Mouse (Mus musculus) frontal cortex, postnatal 36 days (tissue): ENCODE results near the gene Ralgapa1.
"Not testable (repeated sequence)": the region's sequence is repeated elsewhere in the genome, so short reads cannot be mapped to it uniquely, and the experiment has no call there.

Experiments used
- DNase-seq, 2 experiments: peaks; one replicate each; pipeline ENCODE4 v3.0.0; 2022; ENCODE audit warnings: low spot score in 2 of 2

Ralgapa1 gene

GRCm38 (mm10) chr12:55800144-55800543 is 20.8 kb downstream of the Ralgapa1 start:
- DNase-seq: no peak

GRCm38 (mm10) chr12:55798745-55799144 is 22.2 kb downstream of the Ralgapa1 start:
- no peak for DNase-seq

DNA sequence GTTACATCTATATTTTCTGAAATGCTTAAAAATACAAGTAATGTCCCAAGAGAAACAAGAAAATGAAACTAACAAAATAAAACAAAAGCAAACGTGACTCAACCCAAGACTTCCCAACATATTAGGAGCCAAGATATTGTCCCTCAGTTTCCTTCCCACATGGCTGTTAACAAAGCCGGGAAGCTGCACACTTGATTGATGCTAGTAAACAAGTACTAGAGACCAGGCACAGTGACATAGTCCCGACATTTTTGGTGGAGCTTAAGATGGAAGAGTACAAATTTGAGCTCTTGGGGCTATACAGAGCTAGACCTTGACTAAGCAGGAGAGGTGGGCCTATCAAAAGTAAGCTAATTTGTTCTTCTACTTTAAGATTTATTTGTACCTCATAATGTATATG is 23.9 kb downstream of the Ralgapa1 start:
- no peak for DNase-seq

GRCm38 (mm10) chr12:55794485-55794884 is 26.5 kb downstream of the Ralgapa1 start:
- DNase-seq: not testable (repeated sequence)

DNA sequence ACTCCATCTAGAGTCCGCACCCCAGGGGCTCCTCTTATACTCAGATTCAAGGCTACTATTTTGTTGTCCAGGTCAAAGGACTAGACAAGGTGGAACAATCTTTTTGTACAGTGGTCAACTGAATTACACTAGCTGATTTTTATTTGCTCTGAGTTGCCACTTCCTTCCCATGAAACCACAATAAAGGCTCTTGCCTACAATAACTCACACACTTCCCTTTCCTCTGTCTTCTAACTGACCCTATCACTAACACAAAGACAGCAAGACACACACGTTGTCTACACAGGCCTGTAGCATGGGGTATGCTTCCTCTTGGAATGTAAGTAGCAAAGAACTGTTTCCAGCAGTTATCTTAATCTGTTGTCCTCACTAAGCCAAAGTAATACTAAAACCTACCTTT is 35.7 kb downstream of the Ralgapa1 start:
- no peak for DNase-seq

DNA sequence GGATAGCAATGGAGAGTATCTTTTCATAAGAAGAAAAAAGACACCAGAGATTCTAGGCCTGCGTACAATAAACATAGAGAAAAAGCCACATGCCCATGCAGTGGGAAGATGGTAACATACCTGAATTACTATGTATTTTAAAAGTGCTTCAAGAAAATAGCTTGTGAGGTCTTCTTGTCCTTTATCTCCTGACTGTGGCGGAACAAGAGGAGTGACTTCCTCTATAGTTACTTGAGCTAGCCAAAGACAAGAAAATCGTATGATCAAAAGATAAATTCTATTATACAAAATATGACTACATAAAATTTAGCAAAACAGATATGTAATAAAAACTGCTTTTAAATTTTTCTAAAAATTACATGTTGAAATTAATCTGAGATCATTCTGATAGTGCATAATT is 38.3 kb downstream of the Ralgapa1 start:
- no peak for DNase-seq

DNA sequence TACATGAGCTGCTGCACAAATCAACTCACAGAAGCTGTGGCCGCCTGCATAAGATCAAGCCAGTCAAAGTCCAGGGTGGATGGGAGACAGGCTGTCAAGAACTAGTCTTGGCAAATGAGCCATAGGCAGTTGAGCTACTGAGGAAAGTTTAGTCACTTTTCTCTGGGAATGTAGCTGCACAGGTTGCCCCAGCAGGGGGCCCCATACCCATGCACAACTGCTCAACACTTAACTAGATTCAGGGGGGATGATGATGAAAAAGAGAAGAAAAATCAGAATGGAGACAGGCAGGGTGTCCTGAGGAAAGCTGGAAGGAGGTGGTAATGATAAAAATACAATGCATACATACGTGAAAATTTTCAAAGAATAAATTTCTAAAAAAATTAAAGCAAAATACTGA is 42.7 kb downstream of the Ralgapa1 start:
- DNase-seq: peak; percentile 17 to 21

- no peak for DNase-seq
Measured at GRCm38 (mm10) chr12:55777356-55777755, 43.6 kb downstream of the Ralgapa1 start.

DNA sequence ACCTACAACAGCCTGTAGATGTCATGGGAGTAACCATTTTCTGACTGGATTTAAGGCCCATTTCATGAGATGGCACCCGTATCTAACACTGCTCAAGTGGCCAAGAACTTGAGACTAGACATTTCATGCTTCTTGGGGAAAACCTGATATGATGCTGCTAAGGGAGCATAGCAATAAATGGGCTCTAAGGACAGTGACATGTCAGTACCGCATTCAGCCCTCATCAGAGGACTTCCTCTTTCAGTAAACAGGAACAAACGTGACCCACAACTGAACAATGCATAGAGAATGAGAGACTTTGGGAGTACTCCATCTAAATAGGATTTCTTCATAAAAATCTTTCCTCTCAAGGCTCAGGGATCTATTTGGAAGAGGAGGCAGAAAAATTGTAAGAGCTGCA is 46.7 kb downstream of the Ralgapa1 start:
- DNase-seq: no peak

DNA sequence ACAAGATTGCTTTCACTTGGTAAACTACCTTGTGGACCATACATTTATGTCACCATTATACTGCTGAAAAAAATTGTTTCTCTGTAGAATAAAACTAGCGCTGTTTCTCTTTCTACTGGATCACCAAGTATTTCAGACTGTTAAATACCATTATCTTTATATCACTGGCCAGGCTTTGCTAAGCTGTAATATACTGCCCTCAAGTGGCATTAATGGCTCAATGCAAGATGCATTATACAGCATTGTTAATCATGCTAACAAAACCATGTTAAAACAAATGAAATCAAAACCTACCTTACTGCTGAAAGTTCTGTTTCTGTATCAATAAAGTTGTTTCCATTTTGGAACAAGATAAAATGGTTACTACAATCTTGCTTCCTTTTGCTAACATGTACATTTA is 100.6 kb downstream of the Ralgapa1 start:
- no peak for DNase-seq

DNA sequence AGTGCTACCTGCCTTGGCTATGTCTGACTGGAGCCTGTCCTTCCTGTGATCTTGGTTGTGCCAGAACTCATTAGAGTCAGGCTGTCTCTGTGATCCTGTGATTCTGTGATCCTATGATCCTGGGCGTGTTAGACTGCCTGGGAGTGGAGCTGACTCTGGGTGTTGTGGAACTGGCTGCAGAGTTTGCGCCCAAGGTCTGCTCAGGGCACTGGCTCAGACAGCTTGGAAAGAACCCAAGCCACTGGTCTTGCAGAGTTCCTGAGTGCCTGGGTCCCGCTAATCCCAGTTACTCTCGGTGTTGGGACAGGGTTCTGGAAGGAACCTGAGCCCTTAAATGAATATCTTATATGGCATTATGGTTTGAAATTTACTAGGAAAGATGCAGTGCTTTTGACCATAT is 115.1 kb downstream of the Ralgapa1 start:
- no peak for DNase-seq

DNA sequence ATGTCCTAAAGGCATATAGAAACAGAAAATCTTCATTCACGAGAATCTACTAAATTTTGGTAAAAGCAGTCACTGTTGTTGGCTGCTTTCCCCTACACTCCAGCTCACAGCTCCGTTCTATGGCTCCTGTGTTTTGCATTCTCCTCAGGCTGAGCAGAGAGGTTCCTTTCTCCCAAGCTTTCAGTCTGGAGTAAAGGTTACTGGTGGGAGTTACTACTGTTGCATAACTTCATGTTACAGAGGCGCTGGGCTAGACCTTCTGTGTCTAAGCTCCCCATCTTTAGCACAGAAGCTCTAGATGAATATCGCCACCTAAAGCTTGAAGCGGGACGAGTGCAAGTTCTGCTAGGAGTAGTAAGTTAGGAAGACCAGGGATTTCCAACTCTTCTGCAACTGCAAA is 154.3 kb downstream of the Ralgapa1 start:
- DNase-seq: peak; percentile 17 to 40

GRCm38 (mm10) chr12:55663194-55663593 is 157.8 kb downstream of the Ralgapa1 start:
- not testable (repeated sequence) for DNase-seq

DNA sequence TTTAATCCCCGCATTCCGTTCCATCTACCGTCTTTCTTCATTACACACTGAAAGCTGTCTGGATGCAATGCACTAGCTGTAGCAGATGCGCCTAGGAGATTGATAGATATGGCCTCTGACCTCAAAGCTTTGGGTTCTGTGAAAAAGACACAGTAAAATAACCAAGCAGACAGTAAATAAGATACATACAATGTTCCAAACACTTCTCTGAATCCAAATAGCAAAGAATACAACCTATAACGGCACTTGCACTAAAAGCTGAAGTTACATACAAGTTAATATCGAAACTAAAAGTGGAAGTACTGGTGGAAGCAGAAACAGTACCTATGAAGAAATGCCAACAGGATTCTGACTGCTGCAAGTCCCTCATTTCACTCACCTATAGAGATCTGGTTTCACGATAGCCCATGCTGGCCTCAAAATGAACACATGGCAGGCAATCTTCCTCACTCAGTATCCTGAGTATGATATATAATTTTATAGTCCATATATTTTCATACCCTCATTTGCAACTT is 172.9 kb downstream of the Ralgapa1 start:
- no peak for DNase-seq

GRCm38 (mm10) chr12:55626711-55627110 is 194.3 kb downstream of the Ralgapa1 start:
- DNase-seq: no peak

DNA sequence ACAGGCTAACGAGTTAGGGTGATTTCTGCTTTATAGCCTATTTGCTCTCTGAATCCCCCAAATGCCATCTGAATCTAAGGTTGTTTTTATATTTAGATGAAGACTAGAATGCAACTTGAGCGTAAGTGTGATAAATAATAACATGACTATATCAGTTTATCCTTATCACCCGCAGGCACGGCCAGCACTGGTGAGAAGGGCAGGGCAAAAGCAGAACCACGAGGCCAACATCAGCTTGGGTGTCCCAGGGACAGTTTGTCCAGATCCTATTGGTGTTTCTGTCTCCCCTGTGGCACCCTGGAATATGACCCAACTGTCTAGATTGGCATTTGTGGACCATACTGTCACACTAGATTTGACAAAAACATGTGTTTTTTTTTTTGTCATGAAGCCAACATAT is 197.7 kb downstream of the Ralgapa1 start:
- DNase-seq: no peak

DNA sequence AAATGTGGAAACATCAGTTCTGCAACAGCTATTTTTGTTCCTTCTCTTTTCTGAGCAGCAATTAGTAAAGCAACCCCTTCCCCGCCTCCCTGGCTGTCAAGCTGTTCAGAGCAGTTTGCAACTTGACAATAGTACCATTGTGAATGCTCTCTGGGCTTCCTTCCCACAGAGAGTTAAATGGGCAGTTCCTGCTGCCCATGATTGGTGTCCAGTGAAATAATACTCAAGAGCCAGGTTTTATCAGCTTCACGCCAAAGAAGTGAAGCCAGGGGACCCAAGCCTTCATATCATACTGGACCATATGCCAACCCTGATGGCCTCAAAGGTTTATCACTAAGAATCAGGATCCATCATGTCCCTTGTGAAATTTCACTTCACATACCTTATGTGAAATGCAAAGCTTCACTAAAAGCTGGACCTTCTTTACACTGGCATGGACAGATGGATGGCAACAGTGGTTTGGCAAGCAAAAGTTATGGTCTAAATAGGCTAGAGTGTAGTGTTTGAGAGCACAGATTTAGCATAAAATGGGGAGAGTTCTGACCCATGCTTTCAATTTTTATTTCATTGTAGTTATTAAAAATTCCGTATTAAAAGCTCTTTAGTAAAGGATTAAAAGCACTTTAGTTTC is 198.2 kb downstream of the Ralgapa1 start:
- peak in 1 of 2 experiments; percentile 22 for DNase-seq

- no peak for DNase-seq
Measured at GRCm38 (mm10) chr12:55620321-55620720, 200.6 kb downstream of the Ralgapa1 start.

DNA sequence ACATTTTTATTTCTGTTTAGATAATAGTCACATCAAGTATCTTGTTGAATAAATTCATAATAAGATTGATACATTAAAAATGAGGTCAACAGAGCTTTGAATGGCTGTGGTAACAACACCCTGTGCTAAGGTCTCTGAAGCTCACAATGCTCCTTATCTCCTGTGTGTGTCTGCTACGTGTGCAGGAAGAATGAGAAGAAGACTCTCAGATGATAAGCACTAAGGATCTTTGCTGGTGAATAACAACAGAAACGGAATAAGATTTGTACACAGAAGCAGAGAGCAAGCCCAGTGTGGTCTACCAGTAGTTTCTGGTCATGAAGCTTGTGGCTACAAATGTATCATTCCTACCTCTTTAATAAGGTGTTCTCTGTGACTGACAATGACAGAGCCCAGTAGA is 210.2 kb downstream of the Ralgapa1 start:
- DNase-seq: no peak

GRCm38 (mm10) chr12:55607902-55608301 is 213.1 kb downstream of the Ralgapa1 start:
- no peak for DNase-seq

GRCm38 (mm10) chr12:55604411-55604810 is 216.6 kb downstream of the Ralgapa1 start:
- DNase-seq: no peak

GRCm38 (mm10) chr12:55600503-55600994 is 220.4 kb downstream of the Ralgapa1 start:
- DNase-seq: no peak

DNA sequence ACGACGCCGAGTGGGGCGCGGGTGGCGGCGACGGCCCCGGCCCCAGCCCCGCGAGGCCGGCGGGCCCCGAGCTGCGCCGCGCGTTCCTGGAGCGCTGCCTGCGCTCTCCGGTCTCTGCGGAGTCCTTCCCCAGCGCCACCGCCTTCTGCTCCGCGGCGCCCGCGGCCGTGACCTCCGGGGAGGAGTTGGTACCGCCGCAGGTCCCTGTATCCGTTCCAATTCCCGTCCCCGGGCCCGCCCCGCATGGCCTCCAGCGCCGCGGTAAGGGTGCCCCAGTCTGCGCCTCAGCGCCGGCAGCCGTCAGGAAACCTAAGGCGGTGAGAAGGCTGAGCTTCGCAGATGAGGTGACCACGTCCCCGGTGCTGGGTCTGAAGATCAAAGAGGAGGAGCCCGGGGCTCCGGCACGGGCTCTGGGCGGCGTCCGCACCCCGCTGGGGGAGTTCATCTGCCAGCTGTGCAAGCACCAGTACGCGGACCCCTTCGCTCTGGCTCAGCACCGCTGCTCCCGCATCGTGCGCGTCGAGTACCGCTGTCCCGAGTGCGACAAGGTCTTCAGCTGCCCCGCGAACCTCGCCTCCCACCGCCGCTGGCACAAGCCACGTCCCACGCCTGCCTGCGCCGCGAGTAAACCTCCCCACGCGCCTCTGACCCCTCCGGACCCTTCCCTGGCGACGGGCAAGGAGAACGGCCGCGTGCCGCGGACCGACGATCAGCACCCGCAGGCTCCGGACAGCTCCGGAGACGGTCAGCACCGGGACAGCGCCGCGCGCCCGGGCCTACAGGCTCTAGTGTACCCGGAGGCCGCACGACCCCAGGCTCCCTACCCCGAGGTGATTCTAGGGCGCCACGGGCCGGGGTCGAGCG is 221.1 kb downstream of the Ralgapa1 start:
- DNase-seq: peak; percentile 29 to 31
